Mouse (Mus musculus) gastrocnemius, adult 2 months (tissue): ENCODE data around the gene Ankrd55. TPM values are rescaled to one million over a fixed set of nuclear protein-coding genes. Genes with fewer than 3 reads are reported as not detected.
A peak's percentile ranks its signal among the peaks of the same experiment; 100 is the strongest.

ENCODE experiments used
- DNase-seq: peaks from one replicate; pipeline ENCODE4 v3.0.0; 2022
- H3K27ac ChIP-seq: fragments of 200-600 bp; 2 replicates; pipeline ENCODE4 v1.8.1; 2022; ENCODE audit warnings: mild to moderate bottlenecking
- H3K4me3 ChIP-seq: fragments of 200-600 bp; 2 replicates; pipeline ENCODE4 v1.8.1; 2022; ENCODE audit warnings: mild to moderate bottlenecking, moderate library complexity
- CTCF ChIP-seq: fragments of 200-600 bp; IDR thresholded peaks from 2 replicates; pipeline ENCODE4 v1.8.1; 2022; ENCODE audit warnings: antibody characterized with exemption, mild to moderate bottlenecking, moderate library complexity
- intact Hi-C: fragments of 180-260 bp; cut with DNase I; formaldehyde crosslinking; loops from one replicate; pipeline ENCODE4 v1.15.1; 2025
- total RNA-seq, 2 experiments: library from RNA; stranded (reverse); gene quantifications; 2 replicates each; pipeline ENCODE4 v1.2.3; 2021

Gene Ankrd55
- total RNA-seq, 2 experiments from 2014 or later: not detected

- no peak for TF ChIP-seq CTCF
- Histone ChIP-seq H3K4me3 (no peak overlapping the region), H3K27ac (peak overlapping the region; percentile 17; the same call in 1 of the 2 replicates)
- no peak for DNase-seq
- intact Hi-C loops: no loop called here
Observed at GRCm38 (mm10) chr13:112404723-112405122, 116.5 kb downstream of the Ankrd55 start.

- TF ChIP-seq CTCF: no peak
- no peak for DNase-seq
- Histone ChIP-seq H3K4me3 (no peak overlapping the region), H3K27ac (peak overlapping the region; percentile 17; the same call in 1 of the 2 replicates)
- intact Hi-C loops: no loop called here
Observed at GRCm38 (mm10) chr13:112405184-112405583, 116.9 kb downstream of the Ankrd55 start.

- no peak for DNase-seq
- H3K4me3 ChIP-seq: no peak overlapping the region
- no peak for TF ChIP-seq CTCF
- H3K27ac ChIP-seq: peak overlapping the region; percentile 79
- intact Hi-C loops: no loop called here
Observed at GRCm38 (mm10) chr13:112406618-112407017, 118.4 kb downstream of the Ankrd55 start.

GRCm38 (mm10) chr13:112407181-112407700, 119.0 kb downstream of the Ankrd55 start:
- intact Hi-C loops: no loop called here
- no peak for TF ChIP-seq CTCF
- peak overlapping the region; percentile 79 for H3K27ac ChIP-seq
- no peak overlapping the region; the same call in 1 of the 2 replicates for H3K4me3 ChIP-seq
- no peak for DNase-seq

GRCm38 (mm10) chr13:112407776-112408490, 119.7 kb downstream of the Ankrd55 start:
- H3K4me3 ChIP-seq: no peak overlapping the region; the same call in 1 of the 2 replicates
- peak overlapping the region; percentile 79 for H3K27ac ChIP-seq
- intact Hi-C loops: no loop called here
- peak; percentile 32 for DNase-seq
- TF ChIP-seq CTCF: no peak

GRCm38 (mm10) chr13:112408701-112409100, 120.5 kb downstream of the Ankrd55 start:
- peak overlapping the region; percentile 79 for H3K27ac ChIP-seq
- no peak for TF ChIP-seq CTCF
- no peak for DNase-seq
- intact Hi-C loops: no loop called here
- no peak overlapping the region for H3K4me3 ChIP-seq

GRCm38 (mm10) chr13:112409331-112409730, 121.1 kb downstream of the Ankrd55 start:
- no peak for TF ChIP-seq CTCF
- no peak for DNase-seq
- intact Hi-C loops: no loop called here
- no peak overlapping the region for H3K4me3 ChIP-seq
- no peak overlapping the region; the same call in 1 of the 2 replicates for H3K27ac ChIP-seq

- intact Hi-C loops: no loop called here
Observed at GRCm38 (mm10) chr13:112409851-112410250, 121.6 kb downstream of the Ankrd55 start.

GRCm38 (mm10) chr13:112410461-112410860, 122.2 kb downstream of the Ankrd55 start:
- Histone ChIP-seq H3K27ac (no peak overlapping the region), H3K4me3 (no peak overlapping the region)
- intact Hi-C loops: no loop called here
- TF ChIP-seq CTCF: no peak
- no peak for DNase-seq

More at GRCm38 (mm10) chr13:112409851-112410250, 121.6 kb downstream of the Ankrd55 start:
- DNase-seq: no peak
- TF ChIP-seq CTCF: no peak
- H3K4me3 ChIP-seq: no peak overlapping the region
- no peak overlapping the region; the same call in 1 of the 2 replicates for H3K27ac ChIP-seq

- Histone ChIP-seq H3K27ac (no peak overlapping the region), H3K4me3 (no peak overlapping the region)
- DNase-seq: no peak
- no peak for TF ChIP-seq CTCF
- intact Hi-C loops: no loop called here
Observed at GRCm38 (mm10) chr13:112411216-112411822, 123.1 kb downstream of the Ankrd55 start.

GRCm38 (mm10) chr13:112412251-112412650, 124.0 kb downstream of the Ankrd55 start:
- DNase-seq: no peak
- H3K27ac ChIP-seq: no peak overlapping the region
- intact Hi-C loops: no loop called here
- H3K4me3 ChIP-seq: no peak overlapping the region
- no peak for TF ChIP-seq CTCF

- intact Hi-C loops: no loop called here
- TF ChIP-seq CTCF: no peak
- no peak overlapping the region for H3K27ac ChIP-seq
- no peak for DNase-seq
- no peak overlapping the region for H3K4me3 ChIP-seq
Observed at GRCm38 (mm10) chr13:112412824-112413223, 124.6 kb downstream of the Ankrd55 start.

GRCm38 (mm10) chr13:112413611-112414010, 125.4 kb downstream of the Ankrd55 start:
- Histone ChIP-seq H3K27ac (no peak overlapping the region), H3K4me3 (no peak overlapping the region)
- intact Hi-C loops: no loop called here
- no peak for TF ChIP-seq CTCF
- no peak for DNase-seq
